Mouse (Mus musculus) regulatory T cell (primary cell): Measurements from ENCODE around the gene Lpin1.

Experiments used
- in situ Hi-C: fragments of 300-600 bp; cut with MboI, MseI; formaldehyde crosslinking; loops from one replicate; pipeline ENCODE4 v1.15.1; 2025; ENCODE audit warnings: high pct_unique_total_duplicates

Gene Lpin1

DNA sequence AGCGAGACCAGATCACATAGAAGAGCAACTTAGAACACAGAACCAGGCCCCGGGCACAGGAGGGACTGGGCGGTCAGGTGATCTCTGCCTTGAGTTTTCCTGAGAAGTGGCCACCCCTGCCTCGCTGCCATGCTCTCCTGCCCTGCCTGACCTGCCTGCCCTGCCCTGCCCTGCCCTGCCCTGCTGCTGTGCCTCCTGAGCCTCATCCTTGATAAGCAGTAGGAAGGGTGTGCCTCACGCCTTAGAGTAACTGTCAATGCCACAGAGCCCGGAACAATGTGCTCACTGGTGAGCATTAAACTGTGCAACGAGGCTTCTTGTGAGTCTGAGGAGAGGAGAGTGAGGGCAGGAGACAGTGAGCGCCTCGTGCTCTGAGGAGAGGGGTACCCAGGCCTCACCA lies 30.5 kb downstream of the Lpin1 start:
- in situ Hi-C loops, result loop anchor here (10.0 kb wide), 1 partner anchor 224 kb away; the partner anchor contains the start of gene Greb1

DNA sequence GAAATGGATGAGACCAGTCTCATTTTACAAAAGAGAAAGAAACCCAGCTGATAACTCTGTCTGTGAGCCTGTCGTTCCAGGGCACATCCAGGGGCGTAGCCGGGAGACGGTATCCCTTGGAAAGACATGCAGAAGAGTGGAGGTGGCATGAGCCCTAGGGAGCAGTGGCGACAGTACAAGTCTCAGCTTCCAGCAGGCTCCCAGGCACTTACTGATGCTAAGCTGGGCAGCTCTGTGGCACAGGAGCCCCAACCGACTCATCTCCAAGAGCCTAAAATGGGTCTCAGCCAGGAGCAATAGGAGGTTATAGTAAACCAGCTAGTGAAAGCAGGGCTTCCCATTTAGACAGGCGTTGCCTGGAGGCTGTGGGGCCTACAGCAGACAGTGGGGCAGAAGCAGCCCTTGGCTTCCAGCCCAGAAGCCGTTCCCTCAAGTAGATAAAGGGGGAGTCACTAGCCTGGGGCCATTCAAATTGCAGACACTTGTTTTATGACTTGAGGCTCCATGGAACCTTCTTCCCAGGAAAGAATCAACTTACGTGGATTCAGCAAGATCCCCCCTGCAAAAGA lies 33.0 kb downstream of the Lpin1 start:
- in situ Hi-C loops, result no loop called here

DNA sequence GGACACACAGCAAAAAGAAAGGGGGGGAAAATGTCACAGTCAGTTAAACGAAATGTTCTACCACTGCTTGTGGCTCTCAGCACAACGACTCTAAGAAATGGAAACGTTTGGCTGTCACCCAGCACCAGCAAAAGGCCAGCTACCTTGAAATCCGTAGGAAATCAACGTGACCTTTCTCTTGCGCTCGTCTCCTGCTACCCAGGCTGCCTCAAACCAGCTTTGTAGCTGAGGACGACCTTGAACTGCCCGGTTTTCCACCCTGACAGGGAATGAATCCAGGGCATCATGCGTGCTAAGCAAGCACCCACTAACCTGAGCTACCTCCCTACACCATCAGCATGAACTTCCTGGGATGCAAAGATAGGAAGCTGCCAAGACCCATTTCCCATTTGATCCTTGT lies 39.5 kb downstream of the Lpin1 start:
- in situ Hi-C loops, result loop anchor here (5.0 kb wide), 1 partner anchor 61 kb away; no protein-coding TSS in a partner anchor

DNA sequence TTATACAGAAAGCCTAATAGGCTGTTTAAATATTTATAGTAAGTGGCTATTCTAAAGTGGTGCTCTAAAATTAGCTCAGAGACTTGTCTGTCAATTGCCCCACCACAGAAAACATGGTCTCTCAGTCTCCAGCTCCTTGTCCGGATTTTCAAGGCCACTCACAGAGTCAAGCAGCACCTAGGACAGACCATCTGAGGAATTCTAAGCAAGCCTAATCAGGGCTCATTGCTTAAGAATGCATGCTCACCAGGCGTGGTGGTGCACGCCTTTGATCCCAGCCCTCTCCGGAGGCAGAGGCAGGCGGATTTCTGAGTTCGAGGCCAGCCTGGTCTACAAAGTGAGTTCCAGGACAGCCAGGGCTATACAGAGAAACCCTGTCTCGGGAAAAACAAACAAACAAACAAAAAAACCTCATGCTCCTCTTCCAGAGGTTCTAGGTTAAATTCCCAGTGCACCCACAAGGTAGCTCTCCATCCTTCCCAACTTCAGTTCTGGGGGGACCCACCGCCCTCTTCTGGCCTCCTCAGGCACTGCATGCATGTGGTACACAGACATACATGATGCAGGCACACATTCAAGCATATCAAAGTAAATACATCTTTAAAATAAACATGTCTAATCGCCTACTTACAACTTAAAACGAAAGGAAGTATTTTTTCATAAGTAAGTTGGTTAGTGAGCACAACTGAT lies 40.2 kb downstream of the Lpin1 start:
- in situ Hi-C loops, result loop anchor here (5.0 kb wide), 1 partner anchor 62 kb away; no protein-coding TSS in a partner anchor

DNA sequence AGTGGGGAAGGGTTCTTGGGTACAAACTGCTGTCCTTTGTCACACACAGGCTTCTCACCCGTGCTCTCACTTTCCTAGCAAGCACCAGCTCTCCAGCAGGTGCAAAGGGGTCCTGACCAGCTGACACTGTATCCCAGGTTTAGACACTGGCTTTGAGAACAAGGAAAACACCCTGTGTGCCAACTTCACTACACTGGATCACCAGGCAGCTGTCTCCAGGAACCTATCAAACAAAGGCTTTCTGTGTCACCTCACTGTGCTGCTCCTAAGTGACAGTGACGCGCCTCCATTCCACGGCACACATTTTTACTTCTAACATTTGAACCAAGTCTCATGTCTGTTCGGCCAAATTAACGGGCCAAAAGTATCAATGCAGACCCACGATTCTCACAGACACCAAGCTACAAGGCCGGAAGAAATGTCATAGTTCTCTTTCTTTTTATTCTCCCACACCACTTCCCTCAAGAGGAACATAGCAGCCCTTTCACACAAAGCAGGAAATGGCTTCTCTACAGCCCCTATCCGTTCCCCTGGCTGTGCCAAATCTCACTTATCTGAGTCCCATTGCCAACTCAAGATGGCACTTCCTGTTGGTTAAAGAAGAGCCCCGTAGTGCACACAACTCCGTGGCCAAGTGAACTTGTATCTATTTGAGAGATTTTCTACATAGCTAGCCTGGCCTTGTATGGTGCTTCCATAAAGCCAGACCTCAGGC lies 41.7 kb downstream of the Lpin1 start:
- in situ Hi-C loops, result no loop called here

DNA sequence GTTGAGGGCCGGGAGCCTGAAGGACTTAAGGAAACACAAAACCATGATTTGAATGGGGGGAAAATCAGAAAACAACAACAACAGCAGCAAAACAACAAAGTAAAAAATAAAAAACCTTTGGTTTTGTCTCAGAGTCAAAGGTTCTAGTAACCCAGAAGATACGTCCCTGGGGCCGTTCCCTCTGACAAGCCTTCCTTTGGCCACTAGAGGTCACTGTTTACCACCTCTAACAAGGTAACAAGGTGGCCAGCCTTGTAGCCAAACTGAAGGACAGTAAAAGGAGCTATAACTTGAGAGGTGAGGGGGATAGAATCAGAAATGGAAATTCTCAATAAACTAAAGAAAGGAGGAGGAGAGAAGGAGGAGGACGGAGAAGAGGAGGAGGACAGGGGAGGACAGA lies 42.3 kb downstream of the Lpin1 start:
- in situ Hi-C loops, result no loop called here

DNA sequence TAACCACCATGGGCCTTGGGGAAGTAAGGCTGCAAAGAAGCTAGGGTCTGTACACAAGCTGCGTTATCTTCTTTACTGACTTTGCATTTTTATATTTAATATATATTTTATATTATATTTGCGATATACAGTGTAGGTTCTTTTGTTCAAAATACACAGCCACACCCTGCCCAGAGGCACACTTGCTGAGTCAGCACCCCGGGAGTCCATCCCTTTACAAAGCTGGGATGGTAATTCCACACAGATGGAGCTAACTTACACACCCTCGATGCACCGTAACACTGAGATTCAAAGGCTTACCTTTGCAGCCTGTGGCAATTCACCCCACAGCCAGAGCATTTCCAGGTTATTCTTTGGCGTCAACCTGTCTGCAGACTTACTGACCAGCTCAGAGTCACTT lies 42.7 kb downstream of the Lpin1 start:
- in situ Hi-C loops, result no loop called here

DNA sequence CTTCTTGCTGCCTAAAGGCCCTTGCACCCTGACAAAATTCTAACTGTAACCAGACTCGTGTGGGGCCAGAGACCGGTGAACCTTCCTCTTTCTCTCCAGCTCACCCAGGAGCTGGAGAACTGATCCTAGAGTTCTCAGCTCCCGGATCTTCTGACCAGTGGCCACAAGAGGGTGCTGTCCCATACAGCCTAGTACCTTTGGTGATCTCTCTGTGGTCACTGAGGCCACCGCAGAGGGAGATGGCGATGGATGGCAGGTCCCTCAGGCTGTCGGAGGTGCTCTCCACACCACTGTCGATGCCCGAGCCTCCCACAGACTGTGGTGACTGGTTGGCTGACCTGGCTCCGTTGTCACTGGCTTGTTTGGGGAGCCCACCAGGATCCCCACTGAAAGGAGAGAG lies 47.3 kb downstream of the Lpin1 start:
- in situ Hi-C loops, result no loop called here

DNA sequence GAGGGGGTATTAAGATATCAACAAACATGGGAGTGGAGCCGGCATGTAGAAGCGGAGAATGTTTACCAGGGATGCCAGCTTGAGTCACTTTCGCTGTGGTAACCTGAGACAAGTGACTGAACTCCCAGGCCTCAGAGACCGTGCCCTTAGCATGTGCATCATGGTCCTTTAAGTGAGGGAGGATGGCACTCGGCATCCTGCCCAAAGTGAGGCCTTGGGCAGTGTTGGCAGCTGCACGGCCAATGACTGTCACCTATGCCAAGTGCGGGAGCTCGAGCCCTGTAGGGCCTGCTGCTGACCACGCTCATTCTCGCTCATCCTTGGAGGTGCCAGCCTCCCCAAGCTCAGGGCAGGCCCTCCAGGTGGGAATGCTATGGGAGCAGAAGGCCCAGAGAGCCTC lies 48.1 kb downstream of the Lpin1 start:
- in situ Hi-C loops, result no loop called here

DNA sequence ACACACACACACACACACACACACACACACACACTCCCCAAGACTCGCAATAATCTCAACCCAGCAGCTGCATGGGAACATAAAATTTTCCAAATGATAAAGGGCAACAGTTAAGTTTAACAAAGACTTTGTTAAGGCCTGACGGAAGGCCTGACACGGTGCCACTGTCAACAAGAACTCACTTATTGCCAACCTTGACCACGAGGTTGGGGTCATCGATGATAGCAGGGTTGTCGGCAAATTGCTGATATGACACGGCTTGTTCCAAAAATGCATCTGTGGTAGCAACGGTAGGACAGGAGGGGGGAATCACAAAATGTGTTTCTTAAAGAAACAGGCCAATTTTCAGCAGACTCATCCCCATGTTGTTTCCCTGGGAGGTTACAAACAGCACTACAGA lies 48.6 kb downstream of the Lpin1 start:
- in situ Hi-C loops, result no loop called here

DNA sequence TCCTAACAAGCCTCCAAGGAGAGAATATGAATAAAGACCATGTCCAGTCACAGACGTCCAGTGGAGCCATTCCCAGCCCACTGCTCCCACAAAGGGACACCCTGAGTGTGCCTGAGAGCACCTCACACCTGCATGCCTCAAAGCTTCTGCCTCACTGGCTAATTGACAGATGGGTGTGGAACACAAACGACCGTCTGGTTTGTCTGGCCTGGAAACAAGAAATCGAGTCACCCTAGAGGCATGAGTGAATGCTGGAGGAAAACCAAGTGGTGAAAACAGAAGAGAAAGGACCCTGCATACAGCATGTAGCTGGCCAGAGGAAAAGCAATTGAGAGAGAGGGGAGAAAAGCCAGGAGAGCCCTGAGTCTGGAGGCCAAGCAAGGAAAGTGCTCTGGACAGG lies 53.5 kb downstream of the Lpin1 start:
- in situ Hi-C loops, result no loop called here

DNA sequence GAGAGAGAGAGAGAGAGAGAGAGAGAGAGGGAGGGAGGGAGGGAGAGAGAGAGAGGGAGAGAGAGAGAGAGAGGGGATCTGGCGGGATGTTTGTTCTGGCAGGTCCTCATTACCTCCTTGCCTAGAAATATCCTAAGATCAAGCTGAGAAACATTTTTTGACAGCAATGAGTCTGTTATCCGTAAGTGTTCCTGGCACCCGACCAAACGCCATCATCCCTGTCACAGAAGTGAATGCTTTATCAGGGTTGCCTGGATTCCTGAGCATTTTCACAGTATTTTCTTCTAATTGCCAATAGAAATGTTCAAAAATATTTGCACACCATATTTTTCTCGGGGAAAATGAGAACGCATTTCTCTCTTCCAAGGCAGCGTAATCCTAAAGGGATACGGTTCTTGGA lies 56.6 kb downstream of the Lpin1 start:
- in situ Hi-C loops, result no loop called here

DNA sequence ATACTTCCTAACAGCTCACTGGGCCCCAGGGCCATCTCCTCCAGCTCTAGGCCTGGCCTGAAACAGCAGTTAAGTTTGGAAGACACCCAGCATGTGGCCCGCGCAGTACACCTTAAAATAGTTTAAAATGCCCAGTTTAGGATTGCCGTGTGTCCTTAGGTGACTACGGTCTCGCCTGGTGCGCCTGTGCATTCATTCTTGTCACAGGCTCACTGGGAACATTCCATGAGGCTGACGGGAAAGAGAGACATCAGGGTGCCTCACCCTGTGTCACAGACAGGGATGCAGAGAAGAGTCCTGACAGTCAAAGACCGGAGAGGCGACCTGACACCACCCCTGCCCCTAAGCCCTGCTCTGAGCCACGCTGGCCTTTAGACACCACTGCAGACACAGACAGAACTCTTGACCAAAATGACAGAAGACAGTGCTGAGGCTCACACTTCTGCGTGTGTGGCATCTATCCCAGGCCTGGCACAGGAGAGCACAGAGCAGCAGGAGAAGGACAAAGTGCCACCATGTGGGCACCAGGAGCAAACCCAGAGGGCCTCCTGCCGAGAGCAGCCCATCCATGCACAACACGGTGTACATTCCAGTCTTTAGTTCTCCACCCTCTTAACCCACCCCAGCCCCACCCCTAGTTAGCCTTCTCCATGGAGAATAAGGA lies 58.5 kb downstream of the Lpin1 start:
- in situ Hi-C loops, result no loop called here

DNA sequence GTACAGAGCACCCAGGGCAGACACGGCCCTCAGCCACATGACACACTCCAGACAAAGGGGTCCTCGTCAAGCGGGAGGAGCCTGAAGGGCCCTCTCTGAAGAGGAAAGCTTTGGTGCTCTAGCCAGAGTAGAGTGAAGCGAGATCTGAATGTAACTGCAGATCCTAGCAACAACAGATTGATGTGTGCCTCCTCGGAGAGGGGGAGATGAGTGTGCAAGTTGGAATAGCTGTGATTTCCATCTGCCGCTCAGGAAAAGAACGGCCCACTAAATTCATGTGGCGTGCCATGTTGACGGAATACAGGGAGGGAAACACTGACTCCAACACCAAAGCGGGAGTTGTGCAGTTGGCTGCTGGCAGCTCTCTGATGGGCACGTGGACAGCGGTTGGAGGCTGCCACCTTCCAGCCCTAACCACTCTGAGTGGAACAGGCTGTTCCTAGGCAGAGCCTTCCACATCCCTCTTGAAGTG lies 59.7 kb downstream of the Lpin1 start:
- in situ Hi-C loops, result no loop called here

DNA sequence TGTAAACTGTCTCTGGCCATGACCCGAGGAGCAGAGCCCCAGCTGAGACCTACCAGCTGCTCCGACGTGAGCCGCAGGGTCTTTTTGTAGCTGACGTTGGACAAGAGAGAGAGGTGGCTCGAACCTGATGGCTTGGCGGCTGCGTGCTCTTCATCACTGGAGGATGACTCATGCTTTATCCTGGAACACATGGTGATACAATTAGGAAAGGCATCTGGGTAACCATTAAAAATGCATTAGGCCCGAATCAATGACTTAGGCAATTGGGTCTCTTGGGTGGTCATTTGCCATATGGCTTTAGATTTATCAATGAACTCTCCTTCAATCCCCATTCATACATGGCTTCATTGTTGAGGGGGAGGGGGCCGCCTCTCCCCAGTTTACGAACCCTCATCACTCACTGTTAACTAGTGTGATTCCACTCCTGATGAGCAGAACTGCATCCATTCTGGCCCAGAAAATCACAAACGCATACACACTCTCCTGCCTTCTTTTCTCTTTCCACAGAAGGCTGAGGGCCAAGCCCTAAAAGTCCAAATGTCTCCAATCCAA lies 61.9 kb downstream of the Lpin1 start:
- in situ Hi-C loops, result no loop called here

DNA sequence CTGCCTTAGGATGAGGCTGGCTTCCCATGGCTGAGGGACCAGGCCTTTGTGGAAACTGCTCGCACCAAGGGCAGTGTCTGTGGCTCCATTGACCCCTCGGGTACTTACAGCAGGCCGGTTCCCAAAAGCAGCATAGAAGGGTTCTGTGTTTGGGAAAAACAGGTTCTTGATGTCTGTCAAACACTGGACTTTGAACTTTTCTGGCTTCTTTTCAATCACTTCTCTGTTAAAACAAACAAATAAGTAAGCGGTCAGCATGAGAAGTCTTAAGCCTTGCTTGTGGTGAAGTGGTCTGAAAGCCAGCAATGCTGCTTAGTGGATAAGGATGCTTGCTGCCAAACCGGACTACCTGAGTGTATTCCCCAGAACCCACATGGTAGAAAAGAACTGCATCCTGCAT lies 69.2 kb downstream of the Lpin1 start:
- in situ Hi-C loops, result no loop called here

DNA sequence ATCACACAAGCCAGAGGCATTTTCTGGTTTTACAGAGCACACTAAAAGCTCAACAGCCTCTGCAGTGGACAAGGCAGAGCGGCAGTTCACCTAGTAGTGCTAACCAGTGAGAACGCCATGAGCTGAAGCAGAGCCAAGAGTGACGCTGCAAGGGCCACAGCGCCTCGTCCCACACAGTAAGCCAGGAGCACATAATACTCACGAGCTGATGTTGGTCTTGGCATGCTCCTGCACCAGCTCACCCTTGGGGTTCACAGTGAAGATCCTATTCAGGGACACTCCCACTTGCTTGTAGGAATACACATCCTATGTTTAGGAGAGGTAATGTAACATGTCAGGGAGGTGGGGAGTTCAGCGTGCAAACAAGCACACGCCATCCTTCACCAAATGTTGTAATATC lies 70.1 kb downstream of the Lpin1 start:
- in situ Hi-C loops, result no loop called here

DNA sequence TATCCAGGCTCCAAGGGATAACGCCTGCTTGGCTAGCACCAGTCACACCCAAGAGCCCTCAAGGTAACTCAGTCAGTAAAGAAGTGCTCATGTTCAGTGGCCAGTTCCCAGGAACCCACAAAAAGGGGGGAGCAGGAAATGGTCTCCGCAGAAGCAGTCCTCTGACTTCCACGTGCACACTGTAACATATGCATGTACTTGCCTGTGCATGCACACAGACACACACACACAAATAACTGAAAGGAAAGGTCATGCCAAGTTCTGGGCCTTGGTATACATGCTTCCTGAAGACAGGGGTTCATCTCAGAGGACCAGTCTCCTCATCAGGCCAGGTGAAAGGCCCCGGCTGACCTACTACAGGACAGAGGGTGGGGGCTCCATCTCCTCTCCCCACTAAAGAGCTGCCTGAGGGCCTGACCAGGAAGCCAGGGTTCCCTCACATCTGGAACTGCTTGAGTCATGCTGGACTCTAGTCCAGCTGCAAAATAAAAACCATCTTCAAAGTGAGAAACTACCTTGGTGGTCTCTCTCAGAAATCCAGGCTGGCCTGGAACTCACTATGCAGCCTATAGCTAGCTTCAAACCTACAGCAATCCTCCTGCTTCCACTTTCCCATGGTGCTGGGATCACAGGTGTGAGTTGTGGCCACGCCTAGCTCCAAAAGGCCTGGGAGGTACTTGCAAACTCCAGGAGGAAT lies 70.7 kb downstream of the Lpin1 start:
- in situ Hi-C loops, result no loop called here

DNA sequence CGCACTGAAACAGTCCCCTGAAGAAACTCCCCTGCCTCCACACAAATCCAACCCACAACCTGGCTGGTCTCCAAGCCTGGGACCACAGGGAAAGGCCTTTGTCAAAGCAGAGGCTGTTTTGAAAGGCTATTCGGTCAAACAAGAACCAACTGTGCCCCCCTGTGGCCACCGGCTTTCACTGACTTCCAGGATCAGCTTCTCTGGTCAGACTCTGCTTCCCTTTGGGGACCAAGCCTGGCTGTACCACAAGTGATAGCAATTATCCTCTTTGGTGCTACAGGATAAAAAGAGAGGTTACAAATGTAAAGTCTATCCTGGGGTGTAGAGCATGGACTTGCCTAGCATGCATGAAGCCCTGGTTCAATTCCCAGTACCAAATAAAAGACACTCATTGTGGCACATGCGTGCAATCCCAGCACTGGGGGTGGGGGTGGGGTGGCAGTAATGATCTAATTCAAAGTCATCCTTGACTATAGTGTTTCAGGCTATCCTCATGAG lies 77.4 kb downstream of the Lpin1 start:
- in situ Hi-C loops, result no loop called here

DNA sequence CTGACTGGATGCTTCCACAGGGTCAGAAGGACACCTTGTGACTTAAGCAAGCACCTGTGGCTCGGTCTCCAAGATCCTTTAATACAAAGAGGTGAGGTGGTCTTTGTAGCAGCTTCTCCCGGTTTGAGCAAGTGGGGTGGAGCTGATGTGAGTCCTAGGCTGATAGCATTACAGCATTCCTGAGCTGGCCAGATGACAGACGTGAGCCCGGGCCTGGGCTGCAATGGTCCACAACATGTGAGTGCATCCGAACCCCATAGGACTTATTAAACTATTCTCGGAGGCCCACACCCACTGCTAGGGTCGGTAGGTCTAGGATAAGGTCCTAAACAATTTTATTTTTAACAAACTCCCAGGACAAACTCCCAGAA lies 77.9 kb downstream of the Lpin1 start:
- in situ Hi-C loops, result no loop called here
